Mouse (Mus musculus): ENCODE results near the gene Gm3269. TPM values are rescaled to one million over a fixed set of nuclear protein-coding genes. Genes with fewer than 3 reads are reported as not detected.
"Not testable (repeated sequence)": the region's sequence is repeated elsewhere in the genome, so short reads cannot be mapped to it uniquely, and the experiment has no call there.

Gene Gm3269
- not detected for total RNA-seq (2021)
- long read RNA-seq, experiment 1: 0 reads
- long read RNA-seq, experiment 2: 0 reads

GRCm38 (mm10) chr14:4837806-4838205 is at the start of gene Gm3269:
Gm3269 (plus strand) TSS chr14:4838106.
- not testable (repeated sequence) for DNase-seq (ENCODE audit: low spot score in 2 of 2)

GRCm38 (mm10) chr14:4806421-4806820 is 31.5 kb upstream of the Gm3269 start:
- peak; percentile 14 to 15 for DNase-seq (ENCODE audit: low spot score in 2 of 2)

GRCm38 (mm10) chr14:4821950-4822349 is 16.0 kb upstream of the Gm3269 start:
- peak; percentile 7 to 16 for DNase-seq (ENCODE audit: low spot score in 2 of 2)

GRCm38 (mm10) chr14:4855299-4855980 is 17.5 kb downstream of the Gm3269 start, which contains the start of gene Gm3264:
Gm3264 (plus strand) TSS chr14:4855576.
- DNase-seq (ENCODE audit: low spot score in 2 of 2): not testable (repeated sequence)

GRCm38 (mm10) chr14:4892116-4892515 is 54.2 kb downstream of the Gm3269 start, which contains the start of gene Gm3278:
Gm3278 (plus strand) TSS chr14:4892416.
- DNase-seq (ENCODE audit: low spot score in 2 of 2): not testable (repeated sequence)

Other genes starting within 250 kb of the Gm3269 start
- not detected for gene Gm8159, start 205.8 kb upstream of the Gm3269 start, total RNA-seq (2021)
- not detected for gene Gm3239, start 173.9 kb upstream of the Gm3269 start, total RNA-seq (2021)
- gene Gm7876, start 128.9 kb upstream of the Gm3269 start, total RNA-seq (2021): not detected
- gene Gm3252, start 111.3 kb upstream of the Gm3269 start, total RNA-seq (2021): under 1 TPM; 0.25 to 0.62 TPM
- not detected for gene Gm9602, start 61.8 kb upstream of the Gm3269 start, total RNA-seq (2021)
- gene Gm3264, start 17.5 kb downstream of the Gm3269 start, total RNA-seq (2021): 1 to 10 TPM; 6.1 to 8.6 TPM
- gene Gm3278, start 54.3 kb downstream of the Gm3269 start, total RNA-seq (2021): not detected
- not detected for gene Gm8297, start 145.8 kb downstream of the Gm3269 start, total RNA-seq (2021)
- gene Gm3298, start 177.8 kb downstream of the Gm3269 start, total RNA-seq (2021): not detected
- gene 4930555G01Rik, start 212.5 kb downstream of the Gm3269 start, total RNA-seq (2021): not detected
- gene Gm8281, start 232.9 kb downstream of the Gm3269 start, total RNA-seq (2021): under 1 TPM; 0.74 to 0.78 TPM